Mouse (Mus musculus): ENCODE measurements around the gene Bbx. TPM values are rescaled to one million over a fixed set of nuclear protein-coding genes. Genes with fewer than 3 reads are reported as not detected.

Bbx gene
- 27.4 and 30.2 TPM in 2 replicates for polyA plus RNA-seq (2015; fragmentation: Nextera tagmentation; extraction: Ambion mirVana)

GRCm38 (mm10) chr16:50432062-50432878, at the start of gene Bbx:
Gene Bbx (minus strand): TSS chr16:50432390.
- H3K9ac ChIP-seq (replicated peaks; ENCODE audit: low read depth, low read length), result peak within 1 kb of the TSS; percentile 87
- under 1% methylated on average over 55 of the region's 55 CpGs for WGBS
- H3K4me1 ChIP-seq (replicated peaks; ENCODE audit: control insufficient read depth, insufficient read depth, low read length), result peaks cover 7% of the 10 kb centered on the region
- H3K36me3 ChIP-seq (ENCODE audit: control insufficient read depth, insufficient read depth), result no peaks in the 10 kb centered on the region
- peak within 1 kb of the TSS; percentile 82 for H3K4me2 ChIP-seq (ENCODE audit: low read length)
- peak within 1 kb of the TSS; percentile 93 for H3K4me3 ChIP-seq (replicated peaks; ENCODE audit: low read length)
- ATAC-seq, result peak; percentile 99
- no peaks in the 10 kb centered on the region for H3K27me3 ChIP-seq (replicated peaks; ENCODE audit: control insufficient read depth, insufficient read depth, low read length)
- peak within 1 kb of the TSS; percentile 98 for H3K27ac ChIP-seq (ENCODE audit: low read length)
- H3K9me3 ChIP-seq (ENCODE audit: control insufficient read depth, low read length), result no peaks in the 10 kb centered on the region

GRCm38 (mm10) chr16:50481892-50482291, 49.7 kb upstream of the Bbx start:
- Histone ChIP-seq H3K4me2 (ENCODE audit: low read length) (no peak overlapping the region), H3K27ac (ENCODE audit: low read length) (no peak overlapping the region), H3K36me3 (ENCODE audit: control insufficient read depth, insufficient read depth) (no peaks in the 10 kb centered on the region), H3K4me3 (replicated peaks; ENCODE audit: low read length) (no peak overlapping the region), H3K4me1 (replicated peaks; ENCODE audit: control insufficient read depth, insufficient read depth, low read length) (no peaks in the 10 kb centered on the region), H3K9me3 (ENCODE audit: control insufficient read depth, low read length) (no peaks in the 10 kb centered on the region), H3K27me3 (replicated peaks; ENCODE audit: control insufficient read depth, insufficient read depth, low read length) (no peaks in the 10 kb centered on the region), H3K9ac (replicated peaks; ENCODE audit: low read depth, low read length) (no peak overlapping the region)
- WGBS, result 79% methylated on average over 7 of the region's 7 CpGs
- no peak for ATAC-seq

DNA sequence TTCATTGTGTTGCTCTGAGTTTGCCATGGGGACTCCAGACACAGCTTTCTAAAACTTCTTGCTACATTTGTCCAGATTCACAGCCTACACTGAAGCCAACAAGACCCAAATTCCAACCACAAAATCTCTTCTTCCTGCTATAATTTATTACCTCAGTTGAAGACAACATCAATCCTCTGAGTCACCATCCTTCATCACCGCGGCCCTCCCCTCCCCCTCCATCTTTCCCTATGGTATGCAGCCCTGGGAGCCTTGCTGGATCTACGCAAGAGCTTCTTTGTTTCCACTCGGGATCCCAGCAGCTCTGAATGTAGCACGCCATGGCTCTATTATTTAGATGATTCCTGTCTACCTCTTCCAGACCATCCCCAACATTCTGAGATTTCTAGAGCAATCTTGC, 49.2 kb upstream of the Bbx start:
- Histone ChIP-seq H3K9me3 (ENCODE audit: control insufficient read depth, low read length) (no peaks in the 10 kb centered on the region), H3K4me1 (replicated peaks; ENCODE audit: control insufficient read depth, insufficient read depth, low read length) (no peaks in the 10 kb centered on the region), H3K36me3 (ENCODE audit: control insufficient read depth, insufficient read depth) (no peaks in the 10 kb centered on the region), H3K27ac (ENCODE audit: low read length) (no peak overlapping the region), H3K4me3 (replicated peaks; ENCODE audit: low read length) (no peak overlapping the region), H3K4me2 (ENCODE audit: low read length) (no peak overlapping the region), H3K27me3 (replicated peaks; ENCODE audit: control insufficient read depth, insufficient read depth, low read length) (no peaks in the 10 kb centered on the region), H3K9ac (replicated peaks; ENCODE audit: low read depth, low read length) (no peak overlapping the region)
- ATAC-seq, result no peak
- 60% methylated on average over 5 of the region's 5 CpGs for WGBS

- WGBS, result 100% methylated on average over 1 of the region's 1 CpGs
- H3K27me3 ChIP-seq (replicated peaks; ENCODE audit: control insufficient read depth, insufficient read depth, low read length), result no peaks in the 10 kb centered on the region
- H3K9me3 ChIP-seq (ENCODE audit: control insufficient read depth, low read length), result no peaks in the 10 kb centered on the region
- H3K27ac ChIP-seq (ENCODE audit: low read length), result no peak overlapping the region
- no peaks in the 10 kb centered on the region for H3K36me3 ChIP-seq (ENCODE audit: control insufficient read depth, insufficient read depth)
- no peak overlapping the region for H3K4me3 ChIP-seq (replicated peaks; ENCODE audit: low read length)
- H3K4me2 ChIP-seq (ENCODE audit: low read length), result no peak overlapping the region
- no peak for ATAC-seq
- H3K9ac ChIP-seq (replicated peaks; ENCODE audit: low read depth, low read length), result no peak overlapping the region
- no peaks in the 10 kb centered on the region for H3K4me1 ChIP-seq (replicated peaks; ENCODE audit: control insufficient read depth, insufficient read depth, low read length)
Observed at GRCm38 (mm10) chr16:50478695-50479094, 46.5 kb upstream of the Bbx start.

- Histone ChIP-seq H3K36me3 (ENCODE audit: control insufficient read depth, insufficient read depth) (no peaks in the 10 kb centered on the region), H3K27ac (ENCODE audit: low read length) (no peak overlapping the region)
- 87% methylated on average over 6 of the region's 6 CpGs for WGBS
Observed at GRCm38 (mm10) chr16:50477628-50478027, 45.4 kb upstream of the Bbx start.

DNA sequence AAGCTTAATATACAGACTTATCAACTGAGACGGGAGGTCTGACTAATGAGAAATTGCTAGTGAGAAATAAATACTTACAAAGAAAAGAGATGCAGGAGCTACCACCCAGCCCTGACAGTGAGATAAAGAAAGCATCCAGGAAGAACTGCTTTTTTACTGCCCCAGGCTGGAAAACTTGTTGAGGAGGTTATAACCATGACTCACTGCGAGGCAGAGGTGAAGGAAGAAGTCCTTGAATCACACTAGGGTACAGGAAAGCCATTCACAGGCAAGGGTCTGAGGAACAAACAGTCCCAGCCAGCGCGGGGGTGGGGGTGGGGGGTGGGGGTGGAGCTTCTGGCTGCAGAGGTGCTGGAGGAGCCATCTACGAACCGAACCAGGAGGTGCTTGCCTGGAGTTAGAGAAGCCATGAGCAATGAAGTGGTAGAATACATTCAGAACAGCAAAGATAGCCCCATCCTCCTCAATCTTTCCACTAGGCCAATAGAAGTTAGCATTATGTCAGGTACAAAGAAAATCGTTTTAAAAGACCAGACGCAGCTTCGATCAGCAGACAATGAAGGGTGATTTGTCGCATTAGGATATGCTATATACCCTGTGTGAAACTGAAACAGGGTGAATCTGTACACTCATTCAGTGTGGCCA, 30.2 kb upstream of the Bbx start:
- H3K36me3 ChIP-seq (ENCODE audit: control insufficient read depth, insufficient read depth), result no peaks in the 10 kb centered on the region
- WGBS, result 35% methylated on average over 10 of the region's 10 CpGs
- no peak overlapping the region for H3K27ac ChIP-seq (ENCODE audit: low read length)
- no peak overlapping the region for H3K9ac ChIP-seq (replicated peaks; ENCODE audit: low read depth, low read length)
- H3K4me2 ChIP-seq (ENCODE audit: low read length), result no peak overlapping the region
- H3K27me3 ChIP-seq (replicated peaks; ENCODE audit: control insufficient read depth, insufficient read depth, low read length), result no peaks in the 10 kb centered on the region
- no peak overlapping the region for H3K4me3 ChIP-seq (replicated peaks; ENCODE audit: low read length)
- 0 out of 2 replicates have a peak, but pooled peaks cover 3% of the 10 kb centered on the region for H3K4me1 ChIP-seq (replicated peaks; ENCODE audit: control insufficient read depth, insufficient read depth, low read length)
- ATAC-seq, result no peak
- no peaks in the 10 kb centered on the region for H3K9me3 ChIP-seq (ENCODE audit: control insufficient read depth, low read length)

More at GRCm38 (mm10) chr16:50477628-50478027, 45.4 kb upstream of the Bbx start:
- Histone ChIP-seq H3K4me3 (replicated peaks; ENCODE audit: low read length) (no peak overlapping the region), H3K4me1 (replicated peaks; ENCODE audit: control insufficient read depth, insufficient read depth, low read length) (no peaks in the 10 kb centered on the region), H3K9ac (replicated peaks; ENCODE audit: low read depth, low read length) (no peak overlapping the region), H3K9me3 (ENCODE audit: control insufficient read depth, low read length) (no peaks in the 10 kb centered on the region), H3K4me2 (ENCODE audit: low read length) (no peak overlapping the region), H3K27me3 (replicated peaks; ENCODE audit: control insufficient read depth, insufficient read depth, low read length) (no peaks in the 10 kb centered on the region)
- no peak for ATAC-seq

DNA sequence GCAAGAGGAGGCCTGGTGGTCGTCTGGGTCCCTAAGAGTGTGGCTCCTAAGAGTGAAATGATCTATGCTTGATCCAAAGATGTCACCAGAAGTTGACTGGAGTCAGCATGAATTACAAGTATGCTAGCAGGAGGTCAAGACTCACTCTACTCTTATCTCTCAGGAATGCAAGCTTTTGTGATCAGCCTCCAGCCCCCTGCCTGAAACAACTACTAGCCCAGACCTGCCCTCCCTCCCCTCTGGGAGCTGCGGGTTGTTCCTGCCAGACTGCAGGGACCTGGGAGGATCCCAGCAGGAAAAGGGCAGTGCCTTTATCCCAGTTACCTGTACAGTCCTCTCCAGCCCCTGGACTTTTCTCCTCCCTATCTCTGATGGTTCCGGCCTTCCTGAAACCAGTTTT, 27.0 kb upstream of the Bbx start:
- H3K4me2 ChIP-seq (ENCODE audit: low read length), result no peak overlapping the region
- no peak overlapping the region for H3K27ac ChIP-seq (ENCODE audit: low read length)
- no peaks in the 10 kb centered on the region for H3K27me3 ChIP-seq (replicated peaks; ENCODE audit: control insufficient read depth, insufficient read depth, low read length)
- H3K36me3 ChIP-seq (ENCODE audit: control insufficient read depth, insufficient read depth), result no peaks in the 10 kb centered on the region
- ATAC-seq, result no peak
- no peaks in the 10 kb centered on the region for H3K9me3 ChIP-seq (ENCODE audit: control insufficient read depth, low read length)
- 54% methylated on average over 3 of the region's 3 CpGs for WGBS
- no peak overlapping the region for H3K4me3 ChIP-seq (replicated peaks; ENCODE audit: low read length)
- H3K9ac ChIP-seq (replicated peaks; ENCODE audit: low read depth, low read length), result no peak overlapping the region
- 0 out of 2 replicates have a peak, but pooled peaks cover 3% of the 10 kb centered on the region for H3K4me1 ChIP-seq (replicated peaks; ENCODE audit: control insufficient read depth, insufficient read depth, low read length)

DNA sequence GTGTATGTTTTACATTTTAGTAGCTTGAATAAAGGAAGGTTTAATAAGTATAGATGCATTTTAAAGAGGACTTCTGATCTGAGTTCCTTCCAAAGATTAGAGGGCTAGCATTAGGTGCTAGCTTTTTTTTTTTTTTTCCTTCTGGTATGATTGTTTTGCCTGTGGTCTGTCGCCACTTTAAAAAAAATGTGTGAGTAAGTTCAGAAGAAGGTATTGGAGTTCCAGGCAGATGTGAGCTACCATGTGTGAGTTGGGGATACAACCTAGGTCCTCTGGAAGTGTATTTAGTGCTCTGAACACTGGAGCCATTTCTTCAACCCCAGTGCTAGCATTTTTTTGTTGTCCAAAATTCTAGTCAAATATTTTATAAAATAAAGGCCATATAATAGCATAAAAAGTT, 23.9 kb upstream of the Bbx start:
- ATAC-seq, result no peak
- Histone ChIP-seq H3K9me3 (ENCODE audit: control insufficient read depth, low read length) (no peaks in the 10 kb centered on the region), H3K4me1 (replicated peaks; ENCODE audit: control insufficient read depth, insufficient read depth, low read length) (no peaks in the 10 kb centered on the region), H3K27me3 (replicated peaks; ENCODE audit: control insufficient read depth, insufficient read depth, low read length) (no peaks in the 10 kb centered on the region), H3K4me3 (replicated peaks; ENCODE audit: low read length) (no peak overlapping the region), H3K27ac (ENCODE audit: low read length) (no peak overlapping the region), H3K36me3 (ENCODE audit: control insufficient read depth, insufficient read depth) (no peaks in the 10 kb centered on the region), H3K9ac (replicated peaks; ENCODE audit: low read depth, low read length) (no peak overlapping the region), H3K4me2 (ENCODE audit: low read length) (no peak overlapping the region)
- WGBS, result 95% methylated on average over 1 of the region's 1 CpGs

DNA sequence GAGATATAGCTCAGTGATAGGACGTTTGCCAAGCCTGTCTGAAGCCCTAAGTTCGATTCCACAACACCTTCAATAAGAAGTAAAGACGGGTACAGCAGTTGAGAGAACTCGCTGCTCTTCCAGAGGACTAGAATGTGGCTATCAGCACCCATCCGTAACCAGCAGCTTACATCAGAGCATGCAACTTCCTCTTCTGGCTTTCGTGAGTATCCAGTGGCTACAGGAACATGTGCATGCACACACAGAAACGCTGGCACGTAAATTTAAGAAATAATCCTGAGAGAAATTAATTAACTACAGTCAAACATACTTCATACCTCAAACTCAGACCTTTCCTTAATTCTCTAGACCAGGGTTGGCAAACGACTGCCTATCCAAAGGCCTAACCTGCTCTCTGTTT, 16.9 kb upstream of the Bbx start:
- WGBS, result 85% methylated on average over 9 of the region's 9 CpGs
- H3K9ac ChIP-seq (replicated peaks; ENCODE audit: low read depth, low read length), result no peak overlapping the region
- no peak for ATAC-seq
- H3K4me2 ChIP-seq (ENCODE audit: low read length), result no peak overlapping the region
- no peak overlapping the region for H3K4me3 ChIP-seq (replicated peaks; ENCODE audit: low read length)
- H3K4me1 ChIP-seq (replicated peaks; ENCODE audit: control insufficient read depth, insufficient read depth, low read length), result no peaks in the 10 kb centered on the region
- no peaks in the 10 kb centered on the region for H3K9me3 ChIP-seq (ENCODE audit: control insufficient read depth, low read length)
- H3K36me3 ChIP-seq (ENCODE audit: control insufficient read depth, insufficient read depth), result no peaks in the 10 kb centered on the region
- no peak overlapping the region for H3K27ac ChIP-seq (ENCODE audit: low read length)
- no peaks in the 10 kb centered on the region for H3K27me3 ChIP-seq (replicated peaks; ENCODE audit: control insufficient read depth, insufficient read depth, low read length)
